Mouse (Mus musculus) testis, postnatal 14 days (tissue): ENCODE data around the gene Tirap.
"Not testable (repeated sequence)": the region's sequence is repeated elsewhere in the genome, so short reads cannot be mapped to it uniquely, and the experiment has no call there.

Experiments used
- DNase-seq: peaks from one replicate; pipeline ENCODE4 v3.0.0; 2021; ENCODE audit warnings: low spot score

The Tirap gene

DNA sequence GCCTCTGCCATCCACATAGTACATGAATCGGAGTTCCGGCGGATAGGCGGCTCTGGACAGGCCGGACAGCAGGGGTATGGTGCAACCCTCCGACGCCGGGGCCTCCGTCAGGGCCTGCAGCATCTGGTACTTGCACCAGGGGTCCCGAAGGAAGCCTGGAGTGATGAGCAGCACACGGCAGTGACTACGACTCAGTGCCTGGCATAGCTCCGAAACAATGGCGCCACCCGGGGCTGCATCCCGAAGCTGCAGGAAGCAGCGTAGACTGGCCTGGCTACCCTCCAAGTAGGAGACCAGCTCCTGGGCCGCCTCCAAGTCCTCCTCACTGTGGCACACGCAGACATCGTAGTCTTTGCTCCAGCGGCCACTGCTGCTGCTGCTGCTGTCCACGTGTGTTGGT, 11.4 kb downstream of the Tirap start:
- peak; percentile 10 for DNase-seq

DNA sequence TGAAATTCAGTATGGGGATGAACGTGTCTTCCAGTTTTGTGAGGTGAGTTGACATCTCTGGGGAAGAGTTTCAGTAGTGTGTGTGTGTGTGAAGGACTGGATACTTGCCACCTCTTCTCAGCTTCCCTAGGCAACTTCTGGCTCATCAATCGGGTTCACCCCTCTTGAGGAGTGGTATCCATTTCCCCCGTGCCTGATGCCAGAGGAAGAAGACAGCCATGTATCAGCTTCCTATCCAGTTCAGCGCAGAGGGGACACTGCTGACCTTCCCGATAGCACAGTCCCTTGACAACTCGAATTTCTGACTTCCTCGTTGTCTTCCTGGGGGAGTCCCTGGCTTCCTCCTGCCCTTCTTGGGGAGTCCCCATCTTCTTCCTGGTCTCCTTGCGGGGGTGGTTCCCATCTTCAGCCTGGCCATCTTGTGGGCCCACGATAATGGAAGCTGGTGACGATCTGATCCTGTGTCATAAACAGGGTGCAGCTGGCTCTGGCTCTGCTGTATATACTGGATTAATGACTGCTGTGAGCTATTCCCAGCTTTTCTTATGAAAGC, 12.7 kb downstream of the Tirap start:
- DNase-seq = peak; percentile 2

DNA sequence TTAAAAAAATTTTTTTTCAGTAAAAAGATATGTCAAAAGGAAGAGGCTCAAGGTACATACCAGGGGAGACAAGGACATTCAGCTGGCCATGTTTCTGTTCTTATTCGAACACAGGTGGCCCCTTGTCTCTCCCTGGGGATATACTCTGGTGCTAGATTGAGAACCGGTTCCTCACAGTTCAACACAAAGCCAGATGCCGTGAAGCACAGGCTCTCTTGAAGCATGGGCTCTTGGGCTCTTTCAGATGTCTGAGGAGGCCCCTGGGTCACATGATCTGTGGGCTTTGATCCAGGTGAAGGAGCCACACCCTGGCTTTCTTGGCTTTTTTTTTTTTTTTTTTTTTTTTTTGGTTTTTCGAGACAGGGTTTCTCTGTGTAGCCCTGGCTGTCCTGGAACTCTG, 13.7 kb downstream of the Tirap start:
- DNase-seq = peak; percentile 2

DNA sequence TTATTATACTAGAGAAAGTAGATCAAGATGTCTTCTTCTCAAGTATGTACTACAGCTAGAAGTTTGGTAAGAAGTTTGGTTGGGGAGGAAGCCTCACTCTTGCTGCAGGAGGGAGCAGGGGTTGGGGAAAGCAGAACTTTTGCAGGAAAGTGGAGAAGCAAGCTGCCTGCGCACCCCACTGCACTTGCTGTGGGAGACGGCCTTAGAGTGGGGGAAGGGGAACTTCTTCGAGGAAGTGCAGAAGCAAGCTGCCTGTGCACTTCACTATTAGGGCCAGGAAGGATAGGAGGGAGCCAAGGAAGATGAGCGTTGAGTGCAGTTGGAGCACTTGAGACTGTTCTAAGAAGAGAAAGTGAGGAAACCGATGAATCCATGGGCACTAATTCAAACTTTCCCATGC, 16.7 kb downstream of the Tirap start:
- no peak for DNase-seq

GRCm38 (mm10) chr9:35182832-35183231, 17.3 kb downstream of the Tirap start:
- no peak for DNase-seq

- no peak for DNase-seq
Measured at GRCm38 (mm10) chr9:35176124-35176659, 23.9 kb downstream of the Tirap start.

DNA sequence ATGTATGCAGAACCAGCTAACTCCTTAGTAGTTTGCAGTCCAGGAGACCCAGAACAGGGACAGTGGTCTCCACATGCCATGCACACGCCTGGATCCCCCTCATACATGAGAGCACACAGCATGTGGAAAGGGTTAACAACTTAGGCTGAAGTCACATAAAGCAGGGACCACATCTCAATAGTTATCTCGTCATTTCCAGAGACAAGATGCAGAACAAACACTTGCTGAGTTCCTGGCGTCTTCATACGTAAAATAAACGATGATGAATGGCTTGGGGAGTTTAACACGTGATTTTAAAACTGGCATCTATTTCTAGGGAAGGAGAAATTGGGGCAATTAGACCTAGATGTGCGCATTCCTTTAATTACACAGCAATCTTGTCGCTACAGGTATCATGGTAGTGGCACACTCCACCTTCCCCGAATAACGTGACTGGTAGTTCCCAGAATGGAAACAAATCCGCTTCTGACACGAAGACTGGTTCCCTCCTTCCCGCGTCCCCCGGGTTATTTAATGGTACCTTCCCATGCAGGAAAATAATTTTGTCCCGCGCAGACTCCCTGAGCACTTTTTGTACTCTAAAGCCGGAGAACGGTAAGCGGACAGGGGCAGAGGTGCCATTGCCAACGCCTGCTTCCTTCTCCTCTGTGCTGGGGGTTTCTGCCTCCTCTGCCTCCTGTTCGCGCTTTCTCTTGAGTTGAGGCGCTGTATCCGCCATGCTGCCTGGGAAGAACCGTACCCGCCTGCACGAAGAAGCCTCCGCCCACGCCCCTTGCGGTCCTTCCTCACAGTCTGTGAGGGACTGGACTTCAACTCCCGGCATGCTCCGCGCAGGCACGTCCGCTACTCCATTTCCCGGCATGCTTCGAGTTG, 24.6 kb downstream of the Tirap start, which contains the start of gene Dcps:
Gene Dcps (minus strand): TSS at position 811 of the 873 bp plus-strand sequence.
- DNase-seq = peak; percentile 94

- no peak for DNase-seq
Measured at GRCm38 (mm10) chr9:35173331-35173730, 26.8 kb downstream of the Tirap start.

DNA sequence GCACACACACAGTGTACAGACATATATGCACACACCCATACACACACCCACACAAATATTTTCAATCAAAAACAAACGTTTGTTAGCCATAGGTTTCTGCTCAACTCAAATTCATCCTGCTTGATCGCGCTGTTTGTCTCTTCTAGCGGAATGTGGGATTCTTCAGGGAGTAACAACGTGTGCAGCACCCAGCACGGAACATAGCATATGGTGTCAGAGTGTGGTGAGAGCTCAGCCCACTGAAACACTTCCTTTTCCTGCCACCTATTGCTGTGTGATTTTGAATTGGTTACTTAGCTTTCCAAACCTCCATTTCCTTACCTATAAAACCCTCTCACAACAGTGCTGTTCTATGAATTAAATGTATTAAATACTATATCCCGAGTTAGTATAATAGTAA, 30.0 kb downstream of the Tirap start:
- DNase-seq = no peak

DNA sequence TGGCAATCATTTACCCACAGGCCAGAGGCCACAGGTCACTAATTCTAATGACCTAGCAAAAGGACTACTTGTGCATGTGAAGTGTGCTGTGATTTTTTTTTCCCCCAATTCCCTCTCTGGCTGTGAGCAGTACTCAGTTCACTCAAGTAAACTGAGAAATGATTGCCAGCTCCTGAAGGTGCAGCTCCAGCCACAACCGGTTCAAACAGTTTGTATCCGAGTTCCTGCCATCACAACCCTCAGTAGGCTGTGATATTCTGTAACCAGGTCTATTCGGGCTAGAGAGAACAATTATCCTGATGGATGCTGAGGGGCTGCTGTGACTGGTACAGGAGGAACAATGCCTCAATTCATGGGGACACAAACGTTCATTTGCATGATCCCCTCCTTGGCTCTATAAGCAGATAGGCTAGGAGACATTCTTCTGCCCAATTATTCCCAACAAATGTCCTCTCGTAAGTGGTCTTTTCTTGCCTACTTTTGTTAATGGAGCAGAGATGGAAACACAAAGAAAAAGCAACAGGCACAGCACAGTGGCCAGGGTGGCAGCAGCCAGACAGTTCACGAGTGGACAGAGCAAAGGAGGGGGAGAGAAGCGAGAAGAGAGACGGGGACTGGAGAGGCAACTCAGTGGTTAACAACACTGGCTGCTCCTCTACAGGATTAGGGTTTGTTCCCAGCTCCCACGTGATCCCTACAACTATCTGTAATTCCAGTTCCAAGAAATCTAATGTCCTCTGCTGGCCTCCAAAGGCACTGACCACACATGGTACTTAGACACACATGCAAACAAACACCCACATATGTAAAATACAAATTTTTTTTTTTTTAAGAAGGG, 33.1 kb downstream of the Tirap start:
- no peak for DNase-seq

GRCm38 (mm10) chr9:35166144-35166797, 33.8 kb downstream of the Tirap start:
- DNase-seq = no peak

- no peak for DNase-seq
Measured at GRCm38 (mm10) chr9:35164142-35164874, 35.8 kb downstream of the Tirap start.

DNA sequence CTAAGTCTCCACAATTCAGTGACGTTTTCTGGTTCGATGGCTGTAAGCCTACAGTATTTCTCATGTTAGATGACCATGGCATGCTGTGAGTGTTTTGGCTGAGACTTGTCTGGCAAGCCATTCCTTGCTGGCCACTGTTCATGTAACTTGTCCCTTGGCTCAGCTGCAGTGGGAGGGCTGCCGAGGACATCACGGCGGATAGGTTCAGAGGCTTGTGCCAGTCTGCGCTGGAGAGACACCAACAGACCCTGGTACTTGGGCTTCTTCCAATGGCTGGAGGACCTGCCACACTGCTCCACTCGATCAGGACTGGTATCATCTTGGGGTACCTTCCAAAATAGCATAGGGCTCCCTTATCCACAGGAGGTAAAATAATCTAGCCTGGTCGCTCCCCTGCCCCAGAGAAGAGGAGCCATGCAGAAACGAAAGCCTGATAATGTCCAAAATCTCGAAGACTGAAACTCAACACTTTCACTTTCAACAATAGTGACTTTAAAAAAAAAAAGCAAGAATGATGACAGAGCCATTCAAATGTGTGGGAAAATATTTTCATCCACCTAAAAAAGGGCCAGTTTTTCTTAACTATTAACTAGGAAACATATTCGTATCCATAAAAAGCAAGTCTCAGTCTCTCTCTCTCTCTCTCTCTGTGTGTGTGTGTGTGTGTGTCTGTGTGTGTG, 36.9 kb downstream of the Tirap start:
- DNase-seq = no peak

DNA sequence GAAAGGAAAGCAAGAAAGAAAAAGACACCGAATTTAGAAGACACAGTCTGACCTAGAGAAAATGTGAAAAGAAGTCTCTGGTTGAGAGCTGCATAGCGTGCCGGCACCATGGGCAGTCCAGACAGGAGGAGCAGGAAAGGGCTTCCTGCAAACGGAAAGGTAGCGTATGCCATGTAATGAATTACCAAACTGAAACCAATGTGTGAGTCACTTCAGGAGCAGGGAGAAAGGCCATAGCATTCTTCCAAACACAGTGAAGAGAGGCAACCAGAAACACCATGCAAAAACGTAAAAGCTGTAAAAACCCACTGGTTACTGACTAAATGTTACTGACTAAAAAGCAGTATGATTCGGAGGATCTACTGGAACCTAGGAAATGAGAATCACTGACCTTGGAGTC, 38.4 kb downstream of the Tirap start:
- DNase-seq = no peak

DNA sequence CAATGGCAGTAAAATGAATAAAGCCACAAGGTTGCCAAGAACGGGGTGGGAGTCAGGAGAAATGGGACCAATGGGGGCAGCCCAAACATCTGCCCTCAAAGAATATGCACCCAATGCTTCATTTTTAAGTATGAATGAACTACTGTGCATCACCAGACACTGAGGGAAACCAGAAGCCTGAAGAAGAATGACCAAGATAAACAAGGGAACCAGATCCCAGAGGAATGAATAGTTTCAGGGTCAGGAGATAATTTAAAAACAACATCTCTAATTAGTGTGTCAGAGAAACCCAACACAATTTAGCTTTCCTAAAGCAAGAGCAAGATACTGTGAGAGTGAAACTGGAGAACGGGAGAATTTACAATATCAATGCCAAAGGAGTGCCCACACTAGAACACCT, 39.4 kb downstream of the Tirap start:
- DNase-seq = no peak

GRCm38 (mm10) chr9:35158477-35158876, 41.6 kb downstream of the Tirap start:
- no peak for DNase-seq

- DNase-seq = no peak
Measured at GRCm38 (mm10) chr9:35156862-35157261, 43.2 kb downstream of the Tirap start.

DNA sequence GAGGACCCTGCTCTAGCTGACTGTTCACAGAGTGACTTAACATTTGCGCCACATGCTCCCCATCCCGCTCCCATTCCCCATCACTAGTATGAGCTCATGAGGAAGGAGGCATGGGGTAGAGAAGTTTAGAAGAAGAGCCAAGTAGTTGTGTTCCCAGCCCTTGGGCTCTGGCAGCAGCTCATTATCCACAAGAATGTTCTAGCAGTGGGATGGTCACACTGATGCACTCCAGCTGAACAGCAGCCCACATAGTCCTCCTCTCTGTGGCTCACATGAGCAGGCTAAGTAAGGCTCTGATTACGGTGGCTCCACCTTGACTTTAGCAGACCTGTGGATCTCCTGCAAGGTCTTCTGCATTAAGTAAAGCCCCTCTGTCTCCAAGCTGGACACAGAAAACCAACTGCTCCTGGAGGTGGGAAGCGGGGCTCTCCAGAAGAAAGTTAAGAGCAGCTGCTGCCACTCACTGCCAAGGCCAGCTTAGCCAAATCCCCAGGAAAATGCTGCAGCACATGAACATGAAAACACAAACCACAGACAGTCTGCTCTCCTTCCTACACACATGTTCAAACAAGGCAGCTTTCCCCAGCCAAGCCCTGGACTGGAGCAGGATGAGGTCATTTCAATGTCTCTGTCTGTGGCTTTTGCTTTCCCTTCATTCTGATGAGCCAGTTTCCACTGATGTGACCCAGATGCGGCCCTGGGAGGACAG, 43.9 kb downstream of the Tirap start:
- DNase-seq = no peak

GRCm38 (mm10) chr9:35152923-35153322, 47.2 kb downstream of the Tirap start:
- no peak for DNase-seq

DNA sequence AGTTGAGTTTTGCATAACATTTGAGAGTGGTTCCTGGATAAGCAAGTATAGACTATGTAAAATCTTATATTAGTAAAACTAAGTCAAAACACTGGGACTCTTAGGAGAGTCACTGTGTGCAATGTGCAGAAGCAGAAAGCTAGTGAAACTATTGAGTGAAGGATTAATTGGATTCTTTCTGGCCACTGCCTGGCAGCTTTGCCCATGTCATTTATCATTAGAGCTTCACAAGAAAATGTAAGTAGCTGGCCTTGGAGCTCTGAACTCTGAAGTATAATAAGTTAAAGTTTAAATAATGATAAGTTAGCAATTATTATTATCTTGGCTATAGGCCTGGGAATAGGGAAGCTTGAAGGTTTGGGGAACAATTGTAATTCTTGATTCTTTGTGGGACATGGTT, 51.3 kb downstream of the Tirap start:
- not testable (repeated sequence) for DNase-seq
